Mouse (Mus musculus) kidney, embryonic 15.5 days (tissue): ENCODE results near the gene Gm11555. TPM values are rescaled to one million over a fixed set of nuclear protein-coding genes. Genes with fewer than 3 reads are reported as not detected.
"Not testable (repeated sequence)": the region's sequence is repeated elsewhere in the genome, so short reads cannot be mapped to it uniquely, and the experiment has no call there.

Experiments used
- ATAC-seq: fragments of 200-750 bp; cut with Nextera tagmentation; replicated peaks from 2 replicates; pipeline ENCODE4 v1.8.0; 2017; ENCODE audit warnings: moderate TSS enrichment; ENCODE audit not compliant: low FRiP score
- H3K27ac ChIP-seq: fragments of 300-500 bp; sonication (generic); 2 replicates; pipeline ENCODE4 v1.5.1; 2015; ENCODE audit warnings: mild to moderate bottlenecking, inconsistent platforms
- H3K27me3 ChIP-seq: fragments of 300-500 bp; sonication (generic); 2 replicates; pipeline ENCODE4 v1.6.1; 2015; ENCODE audit warnings: inconsistent platforms
- H3K36me3 ChIP-seq: fragments of 300-500 bp; sonication (generic); 2 replicates; pipeline ENCODE4 v1.6.1; 2015; ENCODE audit warnings: inconsistent platforms
- H3K4me1 ChIP-seq: fragments of 300-500 bp; sonication (generic); 2 replicates; pipeline ENCODE4 v1.6.1; 2015; ENCODE audit warnings: inconsistent platforms
- H3K4me2 ChIP-seq: fragments of 300-500 bp; sonication (generic); 2 replicates; pipeline ENCODE4 v1.6.1; 2015; ENCODE audit warnings: moderate library complexity, mild to moderate bottlenecking, inconsistent platforms
- H3K4me3 ChIP-seq: fragments of 300-500 bp; sonication (generic); replicated peaks from 2 replicates; pipeline ENCODE4 v1.5.1; 2015; ENCODE audit warnings: mild to moderate bottlenecking, inconsistent platforms
- H3K9ac ChIP-seq: fragments of 300-500 bp; sonication (generic); 2 replicates; pipeline ENCODE4 v1.6.1; 2015; ENCODE audit warnings: mild to moderate bottlenecking, inconsistent platforms
- H3K9me3 ChIP-seq: fragments of 300-500 bp; sonication (generic); replicated peaks from 2 replicates; pipeline ENCODE4 v1.6.1; 2016; ENCODE audit warnings: inconsistent platforms
- WGBS: fragments of 180-500 bp; shearing (Covaris S2); methylation state at CpG from one replicate; pipeline ENCODE4 v1.1.7; 2015; ENCODE audit warnings: mixed read lengths; 5-methylcytosine and 5-hydroxymethylcytosine counted together
- polyA plus RNA-seq: library from polyadenylated mRNA; unstranded; fragments of >200 nt; fragmentation: Nextera tagmentation; extraction: Ambion mirVana; gene quantifications from 2 replicates; pipeline ENCODE4 v1.2.1, GENCODE M21; 2015

Gene Gm11555
- polyA plus RNA-seq, 1 experiment from 2014 or later = not detected

DNA sequence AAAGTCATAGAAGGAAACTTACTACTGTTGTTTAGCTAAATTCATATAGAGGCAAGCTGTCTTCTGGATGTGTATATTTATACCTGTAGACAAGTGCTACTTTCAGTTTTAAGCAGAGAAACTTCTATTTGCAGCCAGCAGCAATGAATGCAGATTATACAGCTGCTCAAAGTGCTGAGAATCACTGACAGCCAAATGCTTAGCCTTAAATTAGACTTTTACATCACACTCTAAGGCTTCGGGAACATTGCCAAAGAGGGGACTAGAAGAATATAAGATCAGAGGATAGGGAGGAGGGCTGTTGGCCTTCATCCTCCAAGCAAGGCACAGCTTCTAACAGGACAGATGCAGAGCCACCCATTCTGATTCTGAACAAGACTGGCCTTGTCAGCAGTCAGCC lies 12.9 kb downstream of the Gm11555 start:
- WGBS = 66% methylated on average over 1 of the region's 1 CpGs
- H3K9me3 ChIP-seq = no peaks in the 10 kb centered on the region
- ATAC-seq = no peak

GRCm38 (mm10) chr11:99634653-99635134 lies 15.3 kb downstream of the Gm11555 start, which contains the start of gene Krtap4-2:
Gene Krtap4-2, minus strand, starts transcription at chr11:99635084.
- H3K27ac ChIP-seq = no peak within 1 kb of the TSS
- no peaks in the 10 kb centered on the region for H3K9me3 ChIP-seq
- no peak within 1 kb of the TSS for H3K4me3 ChIP-seq
- H3K4me2 ChIP-seq = no peak within 1 kb of the TSS
- 34% methylated on average over 8 of the region's 8 CpGs for WGBS
- H3K9ac ChIP-seq = no peak within 1 kb of the TSS
- no peaks in the 10 kb centered on the region for H3K36me3 ChIP-seq
- no peaks in the 10 kb centered on the region for H3K27me3 ChIP-seq
- ATAC-seq = no peak
- H3K4me1 ChIP-seq = no peaks in the 10 kb centered on the region

More for the DNA sequence above, 12.9 kb downstream of the Gm11555 start:
- Histone ChIP-seq H3K4me1 (no peaks in the 10 kb centered on the region), H3K36me3 (no peaks in the 10 kb centered on the region), H3K27ac (no peak overlapping the region), H3K27me3 (no peaks in the 10 kb centered on the region), H3K4me3 (no peak overlapping the region), H3K4me2 (no peak overlapping the region), H3K9ac (no peak overlapping the region)

DNA sequence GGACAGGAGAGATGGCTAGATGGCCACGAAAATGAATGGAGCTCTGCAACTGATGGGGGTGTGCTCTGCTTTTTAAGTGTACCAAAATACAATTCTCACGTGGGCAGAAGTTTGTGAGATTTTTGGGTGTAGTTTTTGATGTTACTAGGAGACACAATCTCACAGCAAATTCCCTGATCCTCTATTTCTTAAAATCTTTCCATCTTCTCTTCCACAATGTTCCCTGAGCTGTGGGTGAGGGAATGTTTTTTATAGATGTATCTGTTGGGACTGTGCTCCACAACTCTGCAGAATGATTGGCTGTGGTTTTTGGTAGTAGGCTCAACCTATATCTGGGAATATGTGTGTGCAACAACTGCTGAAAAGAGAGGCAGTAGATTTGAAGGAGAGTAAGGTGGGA lies 16.7 kb downstream of the Gm11555 start:
- H3K36me3 ChIP-seq = no peaks in the 10 kb centered on the region
- 61% methylated on average over 2 of the region's 2 CpGs for WGBS
- no peak overlapping the region for H3K27ac ChIP-seq
- no peak overlapping the region for H3K9ac ChIP-seq
- no peak overlapping the region for H3K4me2 ChIP-seq
- H3K9me3 ChIP-seq = no peaks in the 10 kb centered on the region
- no peaks in the 10 kb centered on the region for H3K27me3 ChIP-seq
- ATAC-seq = no peak
- H3K4me1 ChIP-seq = no peaks in the 10 kb centered on the region
- H3K4me3 ChIP-seq = no peak overlapping the region

DNA sequence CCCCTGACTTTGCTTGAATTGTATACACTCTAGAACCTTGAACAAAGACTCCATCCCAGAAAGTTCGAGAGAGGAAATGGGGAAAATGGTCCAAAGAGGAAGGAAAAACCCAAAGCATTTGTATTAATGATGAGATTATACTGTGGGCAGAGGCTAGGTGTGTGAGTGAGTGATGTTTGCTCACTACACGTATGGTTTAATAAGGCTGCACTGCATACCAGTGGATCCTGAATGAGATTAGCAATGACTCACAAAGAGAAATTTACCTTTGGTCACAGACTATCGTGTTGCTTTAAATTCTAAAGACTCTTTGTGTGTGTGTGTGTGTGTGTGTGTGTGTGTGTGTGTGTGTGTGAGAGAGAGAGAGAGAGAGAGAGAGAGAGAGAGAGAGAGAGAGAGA lies 19.1 kb downstream of the Gm11555 start:
- Histone ChIP-seq H3K4me3 (no peak overlapping the region), H3K9ac (no peak overlapping the region), H3K27me3 (no peaks in the 10 kb centered on the region), H3K36me3 (no peaks in the 10 kb centered on the region), H3K27ac (no peak overlapping the region), H3K4me1 (no peaks in the 10 kb centered on the region), H3K9me3 (no peaks in the 10 kb centered on the region), H3K4me2 (no peak overlapping the region)
- ATAC-seq = no peak
- WGBS = 79% methylated on average over 3 of the region's 3 CpGs

GRCm38 (mm10) chr11:99628138-99628537 lies 21.9 kb downstream of the Gm11555 start, which contains the start of gene Krtap4-1:
Gene Krtap4-1, minus strand, starts transcription at chr11:99628238.
- no peak within 1 kb of the TSS for H3K9ac ChIP-seq
- no peaks in the 10 kb centered on the region for H3K36me3 ChIP-seq
- H3K27me3 ChIP-seq = no peaks in the 10 kb centered on the region
- no peak within 1 kb of the TSS for H3K4me2 ChIP-seq
- no peaks in the 10 kb centered on the region for H3K4me1 ChIP-seq
- no peak for ATAC-seq
- 86% methylated on average over 4 of the region's 4 CpGs for WGBS
- H3K9me3 ChIP-seq = no peaks in the 10 kb centered on the region
- no peak within 1 kb of the TSS for H3K27ac ChIP-seq
- no peak within 1 kb of the TSS for H3K4me3 ChIP-seq

DNA sequence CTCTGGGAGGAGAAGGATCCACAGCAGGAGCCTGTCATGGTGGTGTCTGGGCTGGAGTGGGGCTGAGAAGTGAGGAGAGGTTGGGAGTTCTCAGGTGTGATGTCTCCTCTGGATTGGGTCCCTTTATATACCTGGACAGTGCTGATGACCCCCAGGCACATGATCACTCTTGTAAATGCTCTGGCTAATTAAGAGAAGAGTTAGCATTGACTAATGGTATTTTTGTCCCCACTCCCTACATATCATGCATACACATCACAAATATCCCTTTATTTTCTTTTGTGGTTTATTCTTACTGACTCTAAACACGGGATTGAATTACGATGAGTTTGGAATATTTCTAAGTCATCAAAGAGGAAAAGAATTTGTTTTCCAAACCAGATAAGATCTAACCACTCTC lies 29.7 kb downstream of the Gm11555 start, which contains the start of gene Gm11562:
TSS of gene Gm11562 (minus strand) at position 101 of the 400 bp plus-strand sequence.
- 82% methylated on average over 2 of the region's 2 CpGs for WGBS

GRCm38 (mm10) chr11:99614796-99615363 lies 35.2 kb downstream of the Gm11555 start, which contains the start of gene Krtap2-4:
Gene Krtap2-4, minus strand, starts transcription at chr11:99614846.
- Histone ChIP-seq H3K4me1 (no peaks in the 10 kb centered on the region), H3K9me3 (no peaks in the 10 kb centered on the region), H3K4me2 (no peak within 1 kb of the TSS), H3K27ac (no peak within 1 kb of the TSS), H3K4me3 (no peak within 1 kb of the TSS), H3K9ac (no peak within 1 kb of the TSS), H3K36me3 (no peaks in the 10 kb centered on the region), H3K27me3 (no peaks in the 10 kb centered on the region)
- WGBS = 76% methylated on average over 3 of the region's 3 CpGs
- no peak for ATAC-seq

More for the DNA sequence above, 29.7 kb downstream of the Gm11555 start, which contains the start of gene Gm11562:
- H3K4me1 ChIP-seq = no peaks in the 10 kb centered on the region
- ATAC-seq = no peak
- no peak within 1 kb of the TSS for H3K4me2 ChIP-seq
- no peaks in the 10 kb centered on the region for H3K27me3 ChIP-seq
- no peak within 1 kb of the TSS for H3K4me3 ChIP-seq
- no peak within 1 kb of the TSS for H3K27ac ChIP-seq
- no peaks in the 10 kb centered on the region for H3K36me3 ChIP-seq
- H3K9ac ChIP-seq = no peak within 1 kb of the TSS
- no peaks in the 10 kb centered on the region for H3K9me3 ChIP-seq

- not testable (repeated sequence) for H3K27me3 ChIP-seq, H3K36me3 ChIP-seq, H3K4me2 ChIP-seq, H3K4me1 ChIP-seq, ATAC-seq, H3K9me3 ChIP-seq, H3K4me3 ChIP-seq, H3K9ac ChIP-seq, H3K27ac ChIP-seq
- WGBS = 67% methylated on average over 1 of the region's 2 CpGs
Measured at GRCm38 (mm10) chr11:99610089-99610488, 39.9 kb downstream of the Gm11555 start, which contains the start of gene Gm11937. Gene Gm11937, minus strand, starts transcription at chr11:99610189.

DNA sequence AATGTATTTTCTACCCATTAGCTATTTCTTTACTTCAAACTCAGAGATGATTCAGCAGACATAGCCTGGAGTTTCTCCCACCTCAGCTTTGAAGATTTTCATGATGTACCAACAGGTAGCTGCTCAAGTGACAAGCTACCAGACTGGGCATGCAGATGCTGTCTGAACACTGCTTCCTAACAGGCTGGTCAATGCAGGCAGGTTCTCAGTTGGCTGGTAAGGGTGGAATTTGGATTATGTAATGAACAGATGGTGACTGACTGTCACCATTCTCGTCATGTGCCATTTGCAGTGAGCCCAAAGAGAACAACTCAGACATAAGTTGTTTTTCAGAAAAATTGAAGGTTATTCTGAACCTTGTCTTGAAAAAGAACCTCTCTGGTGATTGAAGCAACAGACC lies 40.9 kb downstream of the Gm11555 start:
- Histone ChIP-seq H3K4me2 (no peak overlapping the region), H3K27ac (no peak overlapping the region), H3K9me3 (no peaks in the 10 kb centered on the region), H3K4me1 (no peaks in the 10 kb centered on the region), H3K4me3 (no peak overlapping the region), H3K36me3 (no peaks in the 10 kb centered on the region), H3K9ac (no peak overlapping the region), H3K27me3 (0 out of 2 replicates have a peak, but pooled peaks cover 3% of the 10 kb centered on the region)
- no peak for ATAC-seq
- WGBS = 74% methylated on average over 1 of the region's 1 CpGs

GRCm38 (mm10) chr11:99603208-99603607 lies 46.8 kb downstream of the Gm11555 start, which contains the start of gene Gm11938:
Gene Gm11938, minus strand, starts transcription at chr11:99603308.
- not testable (repeated sequence) for H3K4me1 ChIP-seq, H3K9me3 ChIP-seq, H3K27me3 ChIP-seq, H3K27ac ChIP-seq, H3K4me2 ChIP-seq, ATAC-seq, H3K4me3 ChIP-seq, H3K9ac ChIP-seq, H3K36me3 ChIP-seq
- WGBS = 47% methylated on average over 1 of the region's 1 CpGs
